Mouse (Mus musculus) CH12.LX (cell line): ENCODE measurements around the gene Acot13. TPM values are rescaled to one million over a fixed set of nuclear protein-coding genes. Genes with fewer than 3 reads are reported as not detected.

Experiments used
- DNase-seq: peaks from one replicate; pipeline ENCODE4 v3.0.0-alpha.2; 2013; ENCODE audit errors: extremely low read depth
- H3K27ac ChIP-seq: 2 replicates; pipeline ENCODE4 v1.5.1; 2012; ENCODE audit warnings: low read depth, mild to moderate bottlenecking, control low read depth, moderate library complexity; ENCODE audit not compliant: insufficient read depth
- H3K27me3 ChIP-seq: replicated peaks from 2 replicates; pipeline ENCODE3; 2012; ENCODE audit warnings: inconsistent platforms
- H3K36me3 ChIP-seq, 2 experiments: replicated peaks in 1 of 2; 2 replicates each; pipeline versions ENCODE3 to v1.6.1; 2012; ENCODE audit warnings: inconsistent platforms in 1 of 2, low read length in 1 of 2, mild to moderate bottlenecking in 1 of 2, mixed read lengths in 1 of 2, moderate library complexity in 1 of 2; ENCODE audit not compliant: control insufficient read depth in 1 of 2, insufficient read depth in 1 of 2
- H3K4me1 ChIP-seq, 2 experiments: 2 replicates each; pipeline ENCODE4 v1.6.1; 2012; ENCODE audit warnings: inconsistent platforms in 1 of 2, moderate library complexity in 1 of 2; ENCODE audit not compliant: insufficient read depth in 2 of 2, control insufficient read depth in 1 of 2
- H3K4me2 ChIP-seq: 2 replicates; pipeline ENCODE4 v1.6.1; 2012; ENCODE audit warnings: low read depth, mild to moderate bottlenecking, control low read depth; ENCODE audit not compliant: poor library complexity, insufficient read depth, severe bottlenecking
- H3K4me3 ChIP-seq, 3 experiments: fragments of 150-350 bp in 1 of 3; sonication (generic) in 1 of 3; replicated peaks in 1 of 3; 2 replicates each; pipeline versions ENCODE3 to v1.5.1; 2011 to 2012; ENCODE audit warnings: low read depth in 2 of 3, low read length in 2 of 3, mild to moderate bottlenecking in 2 of 3, moderate library complexity in 2 of 3, control low read depth in 1 of 3, improper control_type of control experiment in 1 of 3, inconsistent platforms in 1 of 3, mixed read lengths in 1 of 3; ENCODE audit not compliant: poor library complexity in 1 of 3
- H3K79me2 ChIP-seq: replicated peaks from 2 replicates; pipeline ENCODE4 v1.6.1; 2012; ENCODE audit warnings: mild to moderate bottlenecking, moderate library complexity; ENCODE audit not compliant: control insufficient read depth, poor library complexity, insufficient read depth, severe bottlenecking; ENCODE audit errors: extremely low read depth
- H3K9ac ChIP-seq: 2 replicates; pipeline ENCODE4 v1.6.1; 2012; ENCODE audit warnings: low read depth, mild to moderate bottlenecking, control low read depth, moderate library complexity; ENCODE audit not compliant: insufficient read depth
- H3K9me3 ChIP-seq: replicated peaks from 2 replicates; pipeline ENCODE3; 2012; ENCODE audit warnings: low read length, inconsistent platforms, mixed read lengths
- BHLHE40 ChIP-seq: IDR thresholded peaks from 2 replicates; pipeline ENCODE4 v1.6.1; 2011; ENCODE audit warnings: mild to moderate bottlenecking, low read depth, low read length, improper control_type of control experiment
- CHD1 ChIP-seq: IDR thresholded peaks from 2 replicates; pipeline ENCODE4 v1.6.1; 2012; ENCODE audit warnings: low read depth, low read length, improper control_type of control experiment, inconsistent platforms
- CHD2 ChIP-seq: IDR thresholded peaks from 2 replicates; pipeline ENCODE4 v1.6.1; 2011; ENCODE audit warnings: low read length, improper control_type of control experiment
- CTCF ChIP-seq, 2 experiments: IDR thresholded peaks in 1 of 2; conservative IDR thresholded peaks in 1 of 2; 2 replicates each; pipeline ENCODE4 v1.5.1; 2011 to 2012; ENCODE audit warnings: low read depth in 2 of 2, low read length in 2 of 2, improper control_type of control experiment in 1 of 2, inconsistent platforms in 1 of 2, mild to moderate bottlenecking in 1 of 2, moderate library complexity in 1 of 2
- E2F4 ChIP-seq: IDR thresholded peaks from 2 replicates; pipeline ENCODE4 v1.6.1; 2011; ENCODE audit warnings: low read depth, low read length, improper control_type of control experiment; ENCODE audit not compliant: insufficient replicate concordance
- ELF1 ChIP-seq: IDR thresholded peaks from 2 replicates; pipeline ENCODE4 v1.6.1; 2014; ENCODE audit warnings: low read depth, mild to moderate bottlenecking, inconsistent platforms, low read length, improper control_type of control experiment
- ETS1 ChIP-seq: conservative IDR thresholded peaks from 2 replicates; pipeline ENCODE4 v1.6.1; 2012; ENCODE audit warnings: low read depth, mild to moderate bottlenecking, inconsistent platforms, low read length, improper control_type of control experiment, moderate library complexity
- HCFC1 ChIP-seq: IDR thresholded peaks from 2 replicates; pipeline ENCODE4 v1.6.1; 2012; ENCODE audit warnings: low read depth, mild to moderate bottlenecking, inconsistent platforms, low read length, improper control_type of control experiment
- JUN ChIP-seq: IDR thresholded peaks from 2 replicates; pipeline ENCODE4 v1.6.1; 2011; ENCODE audit warnings: low read depth, mild to moderate bottlenecking, low read length, improper control_type of control experiment, moderate library complexity; ENCODE audit not compliant: insufficient read depth
- JUND ChIP-seq: conservative IDR thresholded peaks from 2 replicates; pipeline ENCODE4 v1.6.1; 2011; ENCODE audit warnings: low read depth, low read length, improper control_type of control experiment
- MAFK ChIP-seq: IDR thresholded peaks from 2 replicates; pipeline ENCODE4 v1.6.1; 2011; ENCODE audit warnings: low read length, improper control_type of control experiment; ENCODE audit not compliant: insufficient replicate concordance
- MAX ChIP-seq: IDR thresholded peaks from 2 replicates; pipeline ENCODE4 v1.6.1; 2011; ENCODE audit warnings: low read length, improper control_type of control experiment
- MEF2A ChIP-seq: IDR thresholded peaks from 2 replicates; pipeline ENCODE4 v1.6.1; 2014; ENCODE audit warnings: low read depth, mild to moderate bottlenecking, inconsistent platforms, low read length, improper control_type of control experiment, borderline replicate concordance
- MYC ChIP-seq: IDR thresholded peaks from 2 replicates; pipeline ENCODE4 v1.6.1; 2011; ENCODE audit warnings: low read depth, mild to moderate bottlenecking, improper control_type of control experiment, low read length
- NRF1 ChIP-seq: IDR thresholded peaks from 2 replicates; pipeline ENCODE4 v1.6.1; 2014; ENCODE audit warnings: low read depth, mild to moderate bottlenecking, inconsistent platforms, low read length, improper control_type of control experiment, moderate library complexity
- POLR2A ChIP-seq: IDR thresholded peaks from 2 replicates; pipeline ENCODE4 v1.6.1; 2011; ENCODE audit warnings: low read depth, mild to moderate bottlenecking, improper control_type of control experiment, low read length
- POLR2AphosphoS2 ChIP-seq: IDR thresholded peaks from 2 replicates; pipeline ENCODE4 v1.6.1; 2011; ENCODE audit warnings: low read depth, low read length, improper control_type of control experiment
- RAD21 ChIP-seq: IDR thresholded peaks from 2 replicates; pipeline ENCODE4 v1.6.1; 2011; ENCODE audit warnings: low read depth, mild to moderate bottlenecking, low read length, improper control_type of control experiment, moderate library complexity
- RCOR1 ChIP-seq: conservative IDR thresholded peaks from 2 replicates; pipeline ENCODE4 v1.6.1; 2012; ENCODE audit warnings: low read depth, mild to moderate bottlenecking, inconsistent platforms, low read length, improper control_type of control experiment
- SIN3A ChIP-seq: IDR thresholded peaks from 2 replicates; pipeline ENCODE4 v1.6.1; 2012; ENCODE audit warnings: low read length, improper control_type of control experiment, inconsistent platforms
- TBP ChIP-seq: conservative IDR thresholded peaks from 2 replicates; pipeline ENCODE4 v1.6.1; 2011; ENCODE audit warnings: low read depth, low read length, improper control_type of control experiment
- UBTF ChIP-seq: IDR thresholded peaks from 2 replicates; pipeline ENCODE4 v1.6.1; 2012; ENCODE audit warnings: low read depth, mild to moderate bottlenecking, inconsistent platforms, low read length, improper control_type of control experiment, moderate library complexity
- ZC3H11A ChIP-seq: IDR thresholded peaks from 2 replicates; pipeline ENCODE4 v1.6.1; 2012; ENCODE audit warnings: low read depth, mild to moderate bottlenecking, inconsistent platforms, low read length, improper control_type of control experiment
- ZNF384 ChIP-seq: IDR thresholded peaks from 2 replicates; pipeline ENCODE4 v1.6.1; 2012; ENCODE audit warnings: low read depth, low read length, improper control_type of control experiment, inconsistent platforms
- dilution Hi-C: fragments of 300-500 bp; cut with MboI; formaldehyde crosslinking; loops from 2 replicates; pipeline ENCODE4 v1.14.3; 2020; ENCODE audit warnings: low sequenced_read_pairs; ENCODE audit not compliant: extremely low pct_unique_long_range_greater_than_20kb, extremely low pct_ligation_motif_present
- in situ Hi-C: fragments of 300-500 bp; cut with MboI; formaldehyde crosslinking; loops from 3 replicates; pipeline ENCODE4 v1.14.3; 2019; ENCODE audit warnings: low sequenced_read_pairs, low pct_ligation_motif_present, low pct_unique_long_range_greater_than_20kb, mixed read lengths
- polyA plus RNA-seq: library from polyadenylated mRNA; unstranded; fragments of >175 nt; gene quantifications from 2 replicates; pipeline ENCODE4 v1.2.1, GENCODE M21; 2012; ENCODE audit warnings: low read depth; ENCODE audit not compliant: insufficient read length
- total RNA-seq, 2 experiments: library from RNA; depleted of rRNA; stranded (reverse); fragments of 300-350 nt in 1 of 2; fragments of >200 nt in 1 of 2; gene quantifications; 2 replicates each; pipeline ENCODE4 v1.2.3; 2012 to 2014

Gene Acot13
- total and polyA plus RNA-seq, 3 experiments: 37.1 to 50.5 (median 45.5) TPM

GRCm38 (mm10) chr13:24844983-24845955 is 13.9 kb upstream of the Acot13 start, which contains the start of gene D130043K22Rik:
Gene D130043K22Rik (plus strand): TSS chr13:24845135.
- Histone ChIP-seq H3K36me3 (peaks cover 6 to 31% of the 10 kb centered on the region in 2 experiments), H3K4me3 (no peak within 1 kb of the TSS), H3K4me1 (no peaks in the 10 kb centered on the region)
- in situ Hi-C loops: no loop called here
- TF ChIP-seq POLR2A: no peak
- TF ChIP-seq POLR2AphosphoS2: no peak
- no peak for TF ChIP-seq TBP
- no peak for TF ChIP-seq JUN
- TF ChIP-seq MAFK: no peak
- TF ChIP-seq MYC: no peak
- TF ChIP-seq RAD21: no peak
- TF ChIP-seq JUND: no peak
- no peak for TF ChIP-seq NRF1
- no peak for TF ChIP-seq UBTF
- TF ChIP-seq CHD1: no peak
- TF ChIP-seq SIN3A: no peak
- TF ChIP-seq ZC3H11A: no peak
- TF ChIP-seq, all 38 proteins: peak for 0
- no peak for DNase-seq
- Histone ChIP-seq H3K9ac (no peak within 1 kb of the TSS), H3K4me2 (no peak within 1 kb of the TSS), H3K27ac (no peak within 1 kb of the TSS), H3K27me3 (no peaks in the 10 kb centered on the region), H3K79me2 (0 out of 2 replicates have a peak, but pooled peaks cover 2% of the 10 kb centered on the region), H3K9me3 (no peaks in the 10 kb centered on the region)
- dilution Hi-C loops: no loop called here

GRCm38 (mm10) chr13:24841702-24842101 is 10.4 kb upstream of the Acot13 start:
- in situ Hi-C loops (no loop called here), dilution Hi-C loops (no loop called here)
- Histone ChIP-seq H3K36me3 (peaks cover 23 to 60% of the 10 kb centered on the region in 2 experiments), H3K4me1 (peaks cover 0 to 4% of the 10 kb centered on the region in 2 experiments; a peak in 1 of 4 replicates), H3K27me3 (no peaks in the 10 kb centered on the region), H3K27ac (no peak overlapping the region), H3K79me2 (peaks cover 20% of the 10 kb centered on the region), H3K9ac (no peak overlapping the region), H3K4me3 (no peak overlapping the region), H3K9me3 (no peaks in the 10 kb centered on the region), H3K4me2 (no peak overlapping the region)
- TF ChIP-seq BHLHE40 (no peak), MEF2A (no peak), ZC3H11A (no peak), RAD21 (no peak), POLR2A (no peak), ELF1 (no peak), E2F4 (no peak), CTCF (conservative IDR thresholded peaks at IDR 0.05 in 1 of 2, IDR thresholded peaks at IDR 0.05 in 1 of 2; ENCODE audit: low read depth in 2 of 2, low read length in 2 of 2) (no peak), ETS1 (no peak), HCFC1 (no peak), JUN (no peak), MYC (no peak), ZNF384 (no peak), CHD2 (no peak), MAX (no peak), JUND (no peak), SIN3A (no peak), RCOR1 (no peak)
- no peak for DNase-seq
